Mouse (Mus musculus) kidney, adult 11 months (tissue): ENCODE results near the gene Gm10424.
"Not testable (repeated sequence)": the region's sequence is repeated elsewhere in the genome, so short reads cannot be mapped to it uniquely, and the experiment has no call there.

ENCODE experiments used
- DNase-seq: peaks from one replicate; pipeline ENCODE4 v3.0.0; 2022

The Gm10424 gene

GRCm38 (mm10) chr5:95272668-95273067 is at the start of gene Gm10424:
TSS of gene Gm10424 (minus strand) at chr5:95272768.
- not testable (repeated sequence) for DNase-seq

- DNase-seq: not testable (repeated sequence)
Measured at GRCm38 (mm10) chr5:95305611-95306010, 33.0 kb upstream of the Gm10424 start, which contains the start of gene Gm3259. TSS of gene Gm3259 (plus strand) at chr5:95305911.
